Mouse (Mus musculus) inflammation-experienced regulatory T-cells, adult 16 weeks (primary cell): ENCODE results near the gene Tsn. TPM values are rescaled to one million over a fixed set of nuclear protein-coding genes. Genes with fewer than 3 reads are reported as not detected.

ENCODE experiments used
- polyA plus RNA-seq: library from polyadenylated mRNA; unstranded; fragments of 100-300 nt; shearing (Covaris generic); gene quantifications from one replicate; pipeline ENCODE4 v1.2.1, GENCODE M21; 2017

Gene Tsn
- 228 TPM for polyA plus RNA-seq

DNA sequence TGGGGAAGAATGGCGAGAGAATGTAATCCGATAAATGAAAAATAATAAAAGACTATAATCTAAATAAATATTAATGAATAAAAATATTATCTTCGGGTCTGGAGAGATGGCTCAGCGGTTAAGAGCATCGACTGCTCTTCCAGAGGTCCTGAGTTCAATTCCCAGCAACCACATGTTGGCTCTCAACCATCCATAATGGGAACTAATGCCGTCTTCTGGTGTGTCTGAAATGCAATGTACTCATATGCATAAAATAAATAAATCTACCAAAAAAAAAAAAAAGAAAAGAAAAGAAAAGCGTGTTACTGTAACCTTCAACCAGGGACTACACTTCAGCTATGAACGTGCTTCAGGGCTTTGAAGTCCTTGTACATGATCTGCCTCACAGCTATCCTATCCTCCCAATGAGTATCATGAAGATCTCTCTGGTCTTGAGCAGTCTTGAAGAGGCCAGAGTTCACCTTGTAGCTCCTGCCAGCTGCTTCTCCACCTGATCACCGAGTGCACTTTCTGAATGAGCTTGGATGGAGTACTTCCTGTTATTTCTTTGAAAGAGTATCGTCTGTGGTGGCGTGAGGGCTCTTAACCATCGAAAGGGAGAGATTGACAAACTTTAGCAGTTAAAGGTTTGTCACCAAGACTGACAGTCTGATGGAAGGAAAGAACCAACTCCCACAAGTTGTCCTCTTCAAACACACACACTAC is at the start of gene Tsn:
Gene Tsn, minus strand, starts transcription at position 118 of the 705 bp plus-strand sequence.

DNA sequence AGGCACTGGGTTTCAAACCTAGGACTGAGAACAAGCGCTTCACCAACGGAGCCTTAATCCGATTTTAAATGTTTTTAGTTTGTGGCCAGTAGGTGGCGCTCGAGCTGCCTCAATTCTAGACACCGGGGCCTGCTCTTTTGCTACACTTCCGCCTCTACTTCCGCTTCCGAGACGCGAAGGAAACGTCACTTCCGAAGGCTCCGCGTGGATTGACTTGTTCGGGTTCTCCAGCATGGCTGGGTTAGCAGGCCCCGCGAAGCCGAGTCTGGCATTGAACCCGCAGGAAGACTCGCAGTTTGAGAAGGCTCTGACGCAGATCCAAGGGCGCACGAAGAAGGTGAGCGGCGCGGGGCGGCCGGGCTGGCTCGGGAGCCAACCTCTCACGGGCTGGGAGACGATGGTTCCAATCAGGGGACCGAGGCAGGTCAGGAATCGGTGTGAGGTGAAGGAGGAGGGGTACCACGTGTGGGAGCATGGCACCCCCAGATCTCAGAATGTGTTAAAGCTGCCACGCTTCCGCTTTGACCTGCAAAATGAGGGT is 10.2 kb upstream of the Tsn start, which contains the start of gene Nifk:
Gene Nifk, plus strand, starts transcription at position 179 of the 541 bp plus-strand sequence.

Other genes with a start within 250 kb of the Tsn start
- not detected for gene Gm29106, start 135.2 kb downstream of the Tsn start, polyA plus RNA-seq
- 77.3 TPM for gene Nifk, start 10.1 kb upstream of the Tsn start, polyA plus RNA-seq
- 43.4 TPM for gene Clasp1, start 77.3 kb upstream of the Tsn start, polyA plus RNA-seq